Mouse (Mus musculus): ENCODE results near the gene Eef1a2. TPM values are rescaled to one million over a fixed set of nuclear protein-coding genes. Genes with fewer than 3 reads are reported as not detected.

Gene Eef1a2
- total RNA-seq, 2 experiments from 2014 or later = 76.3 to 76.6 TPM

Other genes starting within 250 kb of the Eef1a2 start
- 10 to 100 TPM; 58.7 to 64.4 TPM for gene Ythdf1, start 236.1 kb downstream of the Eef1a2 start, total RNA-seq (2021)
- not detected for gene Birc7, start 228.0 kb downstream of the Eef1a2 start, total RNA-seq (2021)
- gene Nkain4, start 202.3 kb downstream of the Eef1a2 start, total RNA-seq (2021) = 10 to 100 TPM in 1 of 2 experiments, 1 to 10 TPM in 1; 8.8 to 12.6 TPM
- gene Arfgap1, start 189.8 kb downstream of the Eef1a2 start, total RNA-seq (2021) = 10 to 100 TPM; 87.0 to 93.3 TPM
- 1 to 10 TPM; 5.6 to 6.3 TPM for gene Col20a1, start 170.5 kb downstream of the Eef1a2 start, total RNA-seq (2021)
- gene Chrna4, start 113.5 kb downstream of the Eef1a2 start, total RNA-seq (2021) = 10 to 100 TPM; 11.1 to 13.6 TPM
- 10 to 100 TPM; 12.8 to 13.5 TPM for gene Kcnq2, start 21.7 kb downstream of the Eef1a2 start, total RNA-seq (2021)
- gene Ppdpf, start 30.2 kb upstream of the Eef1a2 start, total RNA-seq (2021) = 10 to 100 TPM; 91.2 to 93.3 TPM
- not detected for gene Ptk6, start 45.8 kb upstream of the Eef1a2 start, total RNA-seq (2021)
- under 1 TPM; 0.20 to 0.85 TPM for gene Srms, start 56.2 kb upstream of the Eef1a2 start, total RNA-seq (2021)
- gene Fndc11, start 63.0 kb upstream of the Eef1a2 start, total RNA-seq (2021) = under 1 TPM; 0.25 to 0.28 TPM
- gene Helz2, start 85.0 kb upstream of the Eef1a2 start, total RNA-seq (2021) = 10 to 100 TPM; 16.7 to 17.1 TPM
- 10 to 100 TPM; 27.9 to 30.8 TPM for gene Gmeb2, start 131.0 kb upstream of the Eef1a2 start, total RNA-seq (2021)
- 10 to 100 TPM; 32.2 to 45.5 TPM for gene Stmn3, start 157.5 kb upstream of the Eef1a2 start, total RNA-seq (2021)
- gene Rtel1, start 162.7 kb upstream of the Eef1a2 start, total RNA-seq (2021) = 10 to 100 TPM; 65.6 to 69.4 TPM
- gene Zgpat, start 207.9 kb upstream of the Eef1a2 start, total RNA-seq (2021) = 10 to 100 TPM; 37.0 to 42.4 TPM
- 10 to 100 TPM; 43.6 to 48.9 TPM for gene Arfrp1, start 208.4 kb upstream of the Eef1a2 start, total RNA-seq (2021)
- gene Lime1, start 223.1 kb upstream of the Eef1a2 start, total RNA-seq (2021) = 10 to 100 TPM; 21.8 to 28.4 TPM